9 mouse cellular contexts compared by ENCODE assay signal in the genomic region with DNA sequence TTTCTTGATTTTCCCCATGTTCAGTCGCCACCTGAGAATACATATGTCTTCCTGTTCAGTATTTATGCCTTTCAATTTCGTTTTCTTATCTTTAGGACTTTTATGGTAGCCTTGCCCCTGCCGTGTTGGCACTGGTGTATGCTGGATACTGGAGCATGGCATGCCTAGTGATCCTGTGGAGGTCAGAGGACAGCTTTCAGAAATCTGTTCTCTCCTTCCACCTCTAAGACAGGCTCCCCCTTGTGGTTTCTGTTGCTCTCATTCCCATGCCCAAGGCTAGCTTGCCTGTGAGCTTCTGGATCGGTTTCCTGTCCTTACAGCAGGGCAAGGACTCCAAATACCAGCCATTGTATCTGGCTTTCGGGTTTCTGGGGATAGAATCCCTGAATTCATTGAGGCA. TPM values are rescaled to one million over a fixed set of nuclear protein-coding genes. Genes with fewer than 3 reads are reported as not detected.
DNase-seq lines count a peak whose midpoint lies in the region; ATAC-seq and TF ChIP-seq lines count a peak whose summit lies in the region.
"Had no signal": no experiment of that assay in that cellular context is flagged by ENCODE, and none has a peak within 500 bp of the region (broad histone marks: within the 10 kb centered on the region; RNA-seq: fewer than 3 reads in every experiment).

No protein-coding gene starts in this region.

- no peak for TF ChIP-seq POLR2A in testis, adult 2 months (IDR thresholded peaks at IDR 0.05; ENCODE audit: control insufficient read depth, low read depth, low read length)

- no peaks in the 10 kb centered on the region; the same call in 1 of the 2 replicates for H3K36me3 ChIP-seq in testis, adult 2 months (ENCODE audit: control insufficient read depth, insufficient read depth, low read length)
- no peaks in the 10 kb centered on the region for H3K36me3 ChIP-seq in intestine, embryonic 15.5 days

- no peaks in the 10 kb centered on the region for H3K4me1 ChIP-seq in testis, adult 2 months (ENCODE audit: control insufficient read depth, insufficient read depth, low read length)
- peaks cover 3% of the 10 kb centered on the region; the same call in 1 of the 2 replicates for H3K4me1 ChIP-seq in intestine, embryonic 15.5 days (replicated peaks)

- H3K9me3 ChIP-seq in intestine, embryonic 15.5 days, result no peaks in the 10 kb centered on the region
- H3K9me3 ChIP-seq: megakaryocyte, embryonic 14.5 days had no signal

- no peak overlapping the region for H3K4me2 ChIP-seq in intestine, embryonic 15.5 days (replicated peaks)

- H3K27ac ChIP-seq in testis, adult 2 months (ENCODE audit: control insufficient read depth, insufficient read depth, low read depth, low read length), result no peak overlapping the region
- peak overlapping the region; percentile 32; the same call in 1 of the 2 replicates for H3K27ac ChIP-seq in intestine, embryonic 15.5 days

- peak; percentile 84 for ATAC-seq in intestine, embryonic 15.5 days

- H3K27me3 ChIP-seq in testis, adult 2 months (ENCODE audit: control insufficient read depth, insufficient read depth, low read length), result no peaks in the 10 kb centered on the region
- no peaks in the 10 kb centered on the region for H3K27me3 ChIP-seq in intestine, embryonic 15.5 days (replicated peaks)

- peak; percentile 57 to 63 for DNase-seq in cerebellum, postnatal 10 days
- DNase-seq in cerebellum, adult 8-10 months, result no peak
- DNase-seq in testis, postnatal 14 days (ENCODE audit: low spot score), result no peak
- DNase-seq in retina, postnatal 7 days (ENCODE audit: low read depth, low spot score), result peak; percentile 34
- no peak for DNase-seq in cerebellum, adult 9-10 months
- no peak for DNase-seq in cerebellum, adult 11 months

- H3K9ac ChIP-seq in intestine, embryonic 15.5 days, result no peak overlapping the region

- no peak overlapping the region for H3K4me3 ChIP-seq in testis, adult 2 months (ENCODE audit: control insufficient read depth, low read depth, low read length)
- no peak overlapping the region for H3K4me3 ChIP-seq in intestine, embryonic 15.5 days (replicated peaks)
- H3K4me3 ChIP-seq: megakaryocyte, embryonic 14.5 days had no signal

- WGBS in intestine, embryonic 15.5 days, result 27% methylated on average over 5 of the region's 5 CpGs

- peak; percentile 27; the same call in 1 of the 2 replicates for TF ChIP-seq CTCF in testis, adult 2 months (IDR thresholded peaks at IDR 0.05; ENCODE audit: control insufficient read depth, insufficient read depth, insufficient replicate concordance, low read depth, low read length)

RNA-seq across cellular contexts. Expression of a gene that starts 12.0 kb away (rescaled TPM):
- 42.0 and 44.9 TPM in 2 replicates for polyA plus RNA-seq in testis, adult 2 months (2012; rRNA removed)
- 148 and 170 TPM in 2 replicates for polyA plus RNA-seq in intestine, embryonic 15.5 days (2015; fragmentation: Nextera tagmentation; extraction: Ambion mirVana)

RNA-seq across cellular contexts. Expression of a gene that starts 38.6 kb away (rescaled TPM):
- polyA plus RNA-seq in testis, adult 2 months (2012; rRNA removed), result 11.5 and 14.2 TPM in 2 replicates
- 30.7 TPM in 2 replicates for polyA plus RNA-seq in intestine, embryonic 15.5 days (2015; fragmentation: Nextera tagmentation; extraction: Ambion mirVana)

RNA-seq across cellular contexts. Expression of a gene that starts 38.7 kb away (rescaled TPM):
- polyA plus RNA-seq in testis, adult 2 months (2012; rRNA removed), result 5.4 and 5.6 TPM in 2 replicates
- polyA plus RNA-seq in intestine, embryonic 15.5 days (2015; fragmentation: Nextera tagmentation; extraction: Ambion mirVana), result 16.9 and 19.0 TPM in 2 replicates

Comparison
In these comparisons a context has a peak if more than half of its experiments do, and no peak if none do; other contexts are left out.
1. DNase-seq: peak in cerebellum, postnatal 10 days (2 of 2) and retina, postnatal 7 days (single experiment); none in cerebellum, adult 8-10 months (single experiment), testis, postnatal 14 days (single experiment), cerebellum, adult 9-10 months (single experiment) and cerebellum, adult 11 months (single experiment).